Mouse (Mus musculus): Measurements from ENCODE around the gene Tmem189. TPM values are rescaled to one million over a fixed set of nuclear protein-coding genes. Genes with fewer than 3 reads are reported as not detected.

The Tmem189 gene
- polyA plus RNA-seq, 1 experiment from 2014 or later: 55.1 TPM

DNA sequence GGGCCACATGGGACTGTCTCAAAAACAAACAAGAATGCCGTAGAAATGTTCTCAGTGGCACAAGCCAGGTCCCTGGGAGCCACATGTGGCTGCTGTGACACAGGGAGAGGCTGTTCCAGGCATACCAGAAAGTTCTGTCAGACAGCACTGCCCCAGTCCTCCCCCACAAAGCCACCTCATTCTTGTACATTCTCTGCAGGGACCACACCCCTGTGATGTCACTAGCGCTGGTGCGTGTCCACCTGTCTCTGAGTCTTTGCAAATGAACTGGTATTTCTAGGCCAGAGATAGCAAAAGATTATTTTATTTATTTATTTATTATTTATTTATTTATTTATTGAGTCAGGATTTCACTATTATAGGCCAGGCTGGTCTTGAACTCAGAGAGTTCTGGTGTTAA lies 5.9 kb downstream of the Tmem189 start:
- no peaks in the 10 kb centered on the region for H3K36me3 ChIP-seq (ENCODE audit: insufficient read depth, low read length)
- no peaks in the 10 kb centered on the region for H3K9me3 ChIP-seq (ENCODE audit: low read length)
- H3K4me3 ChIP-seq (ENCODE audit: low read depth, low read length): no peak overlapping the region
- no peak for DNase-seq (ENCODE audit: low spot score)
- H3K9ac ChIP-seq (replicated peaks; ENCODE audit: low read depth): no peak overlapping the region
- ATAC-seq: no peak
- TF ChIP-seq CTCF (IDR thresholded peaks at IDR 0.05): no peak
- TF ChIP-seq EP300 (IDR thresholded peaks at IDR 0.05): no peak
- WGBS: 71% methylated on average over 3 of the region's 3 CpGs
- no peak overlapping the region for H3K4me2 ChIP-seq (replicated peaks; ENCODE audit: low read depth, low read length)
- H3K27me3 ChIP-seq (replicated peaks; ENCODE audit: insufficient read depth, low read length): no peaks in the 10 kb centered on the region
- no peaks in the 10 kb centered on the region for H3K4me1 ChIP-seq (ENCODE audit: insufficient read depth, low read depth, low read length)
- H3K27ac ChIP-seq (ENCODE audit: low read length): no peak overlapping the region

DNA sequence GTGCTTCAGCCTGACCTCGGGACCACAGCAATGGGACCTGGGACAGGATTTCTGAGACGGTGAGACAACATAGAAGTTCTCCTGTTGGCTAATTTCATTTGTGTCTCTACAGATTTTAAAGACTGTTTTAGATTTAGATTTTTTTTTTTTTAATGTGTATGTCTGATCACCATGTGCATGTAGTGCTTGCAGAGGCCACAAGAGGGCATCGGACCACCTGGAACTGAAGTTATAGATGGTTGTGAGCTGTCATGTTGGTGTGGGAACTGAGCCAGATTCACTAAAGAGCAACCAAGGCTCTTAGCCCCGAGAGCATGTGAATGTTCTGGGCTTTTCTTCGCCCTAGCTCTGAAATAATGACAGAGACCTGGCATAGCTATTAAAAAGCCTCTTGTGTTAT lies 9.0 kb downstream of the Tmem189 start:
- H3K4me3 ChIP-seq (ENCODE audit: low read depth, low read length): no peak overlapping the region
- H3K9me3 ChIP-seq (ENCODE audit: low read length): no peaks in the 10 kb centered on the region
- no peaks in the 10 kb centered on the region for H3K4me1 ChIP-seq (ENCODE audit: insufficient read depth, low read depth, low read length)
- whole genome bisulfite sequencing: 43% methylated on average over 5 of the region's 5 CpGs
- no peak for ATAC-seq
- no peaks in the 10 kb centered on the region for H3K27me3 ChIP-seq (replicated peaks; ENCODE audit: insufficient read depth, low read length)
- H3K4me2 ChIP-seq (replicated peaks; ENCODE audit: low read depth, low read length): no peak overlapping the region
- TF ChIP-seq CTCF (IDR thresholded peaks at IDR 0.05) (peak; percentile 72), EP300 (IDR thresholded peaks at IDR 0.05) (no peak)
- H3K27ac ChIP-seq (ENCODE audit: low read length): no peak overlapping the region
- DNase-seq (ENCODE audit: low spot score): peak; percentile 76
- no peaks in the 10 kb centered on the region for H3K36me3 ChIP-seq (ENCODE audit: insufficient read depth, low read length)
- H3K9ac ChIP-seq (replicated peaks; ENCODE audit: low read depth): no peak overlapping the region

GRCm38 (mm10) chr2:167679902-167680430 lies 9.7 kb downstream of the Tmem189 start:
- Histone ChIP-seq H3K36me3 (ENCODE audit: insufficient read depth, low read length) (no peaks in the 10 kb centered on the region), H3K9ac (replicated peaks; ENCODE audit: low read depth) (no peak overlapping the region), H3K9me3 (ENCODE audit: low read length) (no peaks in the 10 kb centered on the region), H3K4me3 (ENCODE audit: low read depth, low read length) (no peak overlapping the region), H3K27me3 (replicated peaks; ENCODE audit: insufficient read depth, low read length) (no peaks in the 10 kb centered on the region), H3K4me1 (ENCODE audit: insufficient read depth, low read depth, low read length) (no peaks in the 10 kb centered on the region), H3K27ac (ENCODE audit: low read length) (no peak overlapping the region), H3K4me2 (replicated peaks; ENCODE audit: low read depth, low read length) (no peak overlapping the region)
- peak; percentile 85 for DNase-seq (ENCODE audit: low spot score)
- peak; percentile 76 for ATAC-seq
- 2% methylated on average over 12 of the region's 13 CpGs for WGBS
- TF ChIP-seq EP300 (IDR thresholded peaks at IDR 0.05) (no peak), CTCF (IDR thresholded peaks at IDR 0.05) (peak; percentile 98)

DNA sequence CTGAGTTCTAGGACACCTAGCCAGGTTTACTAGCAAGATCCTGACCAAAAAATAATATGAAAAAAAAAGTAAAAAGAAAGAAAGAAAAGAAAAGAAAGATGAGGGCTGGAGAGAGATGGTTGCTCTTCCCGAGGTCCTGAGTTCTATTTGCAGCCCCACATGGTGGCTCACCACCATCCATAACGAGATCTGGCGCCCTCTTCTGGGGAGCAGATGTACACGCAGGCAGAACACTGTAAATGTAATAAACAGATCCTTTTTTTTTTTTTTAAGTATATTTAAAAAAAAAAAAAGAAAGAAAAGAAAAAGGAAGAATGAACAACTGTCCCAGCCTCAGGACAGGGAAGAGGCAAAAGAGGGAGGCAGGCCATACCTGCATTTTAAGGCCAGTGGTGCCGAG lies 11.0 kb downstream of the Tmem189 start:
- no peak for ATAC-seq
- no peaks in the 10 kb centered on the region for H3K27me3 ChIP-seq (replicated peaks; ENCODE audit: insufficient read depth, low read length)

GRCm38 (mm10) chr2:167675120-167675909 lies 14.3 kb downstream of the Tmem189 start:
- ATAC-seq (0 out of 2 replicates have a peak, but pooled peaks have one; percentile 21), DNase-seq (ENCODE audit: low spot score) (peak; percentile 83)
- H3K4me1 ChIP-seq (ENCODE audit: insufficient read depth, low read depth, low read length): no peaks in the 10 kb centered on the region; the same call in 1 of the 2 replicates
- TF ChIP-seq CTCF (IDR thresholded peaks at IDR 0.05): peak; percentile 82
- no peak for TF ChIP-seq EP300 (IDR thresholded peaks at IDR 0.05)
- H3K9me3 ChIP-seq (ENCODE audit: low read length): no peaks in the 10 kb centered on the region
- H3K27me3 ChIP-seq (replicated peaks; ENCODE audit: insufficient read depth, low read length): no peaks in the 10 kb centered on the region
- H3K27ac ChIP-seq (ENCODE audit: low read length): no peak overlapping the region
- H3K4me2 ChIP-seq (replicated peaks; ENCODE audit: low read depth, low read length): no peak overlapping the region
- no peak overlapping the region for H3K4me3 ChIP-seq (ENCODE audit: low read depth, low read length)
- no peak overlapping the region for H3K9ac ChIP-seq (replicated peaks; ENCODE audit: low read depth)
- no peaks in the 10 kb centered on the region for H3K36me3 ChIP-seq (ENCODE audit: insufficient read depth, low read length)
- WGBS: 34% methylated on average over 14 of the region's 14 CpGs

More for the DNA sequence above, 11.0 kb downstream of the Tmem189 start:
- H3K4me3 ChIP-seq (ENCODE audit: low read depth, low read length): no peak overlapping the region
- TF ChIP-seq EP300 (IDR thresholded peaks at IDR 0.05) (no peak), CTCF (IDR thresholded peaks at IDR 0.05) (peak; percentile 52)
- 51% methylated on average over 5 of the region's 5 CpGs for WGBS
- H3K9ac ChIP-seq (replicated peaks; ENCODE audit: low read depth): no peak overlapping the region
- no peaks in the 10 kb centered on the region for H3K36me3 ChIP-seq (ENCODE audit: insufficient read depth, low read length)
- no peak overlapping the region for H3K4me2 ChIP-seq (replicated peaks; ENCODE audit: low read depth, low read length)
- no peak for DNase-seq (ENCODE audit: low spot score)
- H3K27ac ChIP-seq (ENCODE audit: low read length): no peak overlapping the region
- no peaks in the 10 kb centered on the region for H3K4me1 ChIP-seq (ENCODE audit: insufficient read depth, low read depth, low read length)
- no peaks in the 10 kb centered on the region for H3K9me3 ChIP-seq (ENCODE audit: low read length)

DNA sequence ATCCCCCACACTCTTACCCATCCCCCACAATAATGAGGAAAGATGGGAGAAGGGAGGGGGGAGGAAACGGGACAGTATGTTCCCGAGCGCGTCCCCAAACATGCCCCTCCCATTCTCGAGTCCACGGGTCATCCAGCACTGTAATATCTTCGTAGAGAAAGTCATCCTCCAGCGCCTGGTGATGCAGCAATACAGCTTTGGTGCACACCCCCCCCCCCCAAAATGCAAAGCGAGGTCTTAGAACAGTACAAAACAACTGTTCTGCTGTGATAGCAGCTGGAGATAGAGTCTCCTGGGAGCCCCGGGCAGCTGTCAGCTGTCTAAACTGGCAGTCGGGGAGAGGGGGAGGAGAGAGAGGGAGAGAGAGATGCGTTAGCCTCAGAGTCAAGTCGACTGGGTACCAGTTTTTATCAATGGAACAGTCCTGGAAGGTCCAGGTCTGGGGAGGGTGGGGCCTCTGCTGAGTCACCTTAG lies 17.4 kb downstream of the Tmem189 start:
- H3K4me1 ChIP-seq (ENCODE audit: insufficient read depth, low read depth, low read length): no peaks in the 10 kb centered on the region; the same call in 1 of the 2 replicates
- no peaks in the 10 kb centered on the region for H3K27me3 ChIP-seq (replicated peaks; ENCODE audit: insufficient read depth, low read length)
- no peaks in the 10 kb centered on the region for H3K36me3 ChIP-seq (ENCODE audit: insufficient read depth, low read length)
- H3K9me3 ChIP-seq (ENCODE audit: low read length): no peaks in the 10 kb centered on the region
- H3K27ac ChIP-seq (ENCODE audit: low read length): no peak overlapping the region
- H3K4me2 ChIP-seq (replicated peaks; ENCODE audit: low read depth, low read length): no peak overlapping the region
- TF ChIP-seq CTCF (IDR thresholded peaks at IDR 0.05) (no peak), EP300 (IDR thresholded peaks at IDR 0.05) (peak; percentile 89)
- H3K4me3 ChIP-seq (ENCODE audit: low read depth, low read length): no peak overlapping the region
- 26% methylated on average over 13 of the region's 13 CpGs for WGBS
- peak; percentile 93 for DNase-seq (ENCODE audit: low spot score)
- no peak overlapping the region for H3K9ac ChIP-seq (replicated peaks; ENCODE audit: low read depth)
- ATAC-seq: peak; percentile 80
